23 mouse cellular contexts compared by ENCODE assay signal in the genomic region with DNA sequence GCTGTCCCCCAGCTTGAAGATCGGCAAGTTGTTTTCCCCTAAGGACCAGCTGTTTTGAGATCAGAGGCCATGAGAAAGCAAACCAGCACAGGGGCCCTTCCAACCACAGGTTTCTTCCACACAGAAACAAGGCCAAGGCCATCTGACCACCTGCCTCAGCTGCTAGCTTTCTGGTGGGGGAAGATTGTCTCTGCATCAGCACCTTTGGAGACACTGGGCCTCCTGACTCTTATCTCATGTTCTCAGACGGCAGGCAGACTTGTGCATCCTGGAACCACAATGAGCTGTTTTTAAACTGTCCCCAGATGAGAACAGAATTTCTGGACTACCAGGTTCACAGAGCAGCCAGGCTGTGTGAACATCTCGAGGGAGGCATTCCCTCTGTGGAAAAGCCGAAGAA. TPM values are rescaled to one million over a fixed set of nuclear protein-coding genes. Genes with fewer than 3 reads are reported as not detected.
DNase-seq lines count a peak whose midpoint lies in the region; ATAC-seq and TF ChIP-seq lines count a peak whose summit lies in the region.
"Had no signal": no experiment of that assay in that cellular context is flagged by ENCODE, and none has a peak within 500 bp of the region (broad histone marks: within the 10 kb centered on the region; RNA-seq: fewer than 3 reads in every experiment).

No protein-coding gene starts in this region.

- TF ChIP-seq EP300 in MEL (IDR thresholded peaks at IDR 0.05; ENCODE audit: low read depth in 1 of 2, low read length in 2 of 2): peak in 1 of 2 experiments; percentile 52; a peak in 2 of 4 replicates
- peak; percentile 70; the same call in 1 of the 2 replicates for TF ChIP-seq EP300 in liver, postnatal 0 days (IDR thresholded peaks at IDR 0.05; ENCODE audit: low read depth)

- no peak overlapping the region for H3K4me3 ChIP-seq in MEL (ENCODE audit: control insufficient read depth in 1 of 2, insufficient read depth in 1 of 2, low read depth in 2 of 2, low read length in 2 of 2)
- H3K4me3 ChIP-seq in liver, embryonic 11.5 days (ENCODE audit: low read depth, low read length): no peak overlapping the region
- no peak overlapping the region for H3K4me3 ChIP-seq in liver, postnatal 0 days (ENCODE audit: low read depth, low read length)
- no peak overlapping the region for H3K4me3 ChIP-seq in embryonic facial prominence, embryonic 10.5 days
- H3K4me3 ChIP-seq: embryonic facial prominence, embryonic 12.5 days; forebrain, embryonic 13.5 days; gastrocnemius, adult 2 months; hindbrain, embryonic 12.5 days; midbrain, embryonic 13.5 days had no signal

- no peak overlapping the region for H3K9ac ChIP-seq in MEL (ENCODE audit: control insufficient read depth, low read depth, low read length, poor library complexity, severe bottlenecking)
- H3K9ac ChIP-seq in liver, embryonic 11.5 days (ENCODE audit: low read depth, low read length): no peak overlapping the region
- H3K9ac ChIP-seq in liver, postnatal 0 days (replicated peaks): no peak overlapping the region
- H3K9ac ChIP-seq: embryonic facial prominence, embryonic 12.5 days; forebrain, embryonic 13.5 days; hindbrain, embryonic 12.5 days had no signal

- no peak overlapping the region for H3K27ac ChIP-seq in MEL (ENCODE audit: control insufficient read depth, low read depth, low read length)
- H3K27ac ChIP-seq in liver, embryonic 11.5 days (ENCODE audit: low read depth, low read length): no peak overlapping the region
- H3K27ac ChIP-seq in liver, postnatal 0 days (ENCODE audit: low read depth): no peak overlapping the region
- no peak overlapping the region for H3K27ac ChIP-seq in embryonic facial prominence, embryonic 10.5 days (replicated peaks)
- H3K27ac ChIP-seq: embryonic facial prominence, embryonic 12.5 days; forebrain, embryonic 13.5 days; gastrocnemius, adult 2 months; hindbrain, embryonic 12.5 days; midbrain, embryonic 13.5 days had no signal

- no peak overlapping the region for H3K4me2 ChIP-seq in liver, embryonic 11.5 days
- H3K4me2 ChIP-seq in liver, postnatal 0 days (ENCODE audit: low read depth, low read length): no peak overlapping the region
- H3K4me2 ChIP-seq: embryonic facial prominence, embryonic 12.5 days; forebrain, embryonic 13.5 days; hindbrain, embryonic 12.5 days; midbrain, embryonic 13.5 days had no signal

- no peaks in the 10 kb centered on the region for H3K9me3 ChIP-seq in MEL (replicated peaks; ENCODE audit: insufficient read depth, low read length)
- H3K9me3 ChIP-seq in liver, embryonic 11.5 days (ENCODE audit: control insufficient read depth, low read length): no peaks in the 10 kb centered on the region
- H3K9me3 ChIP-seq in liver, postnatal 0 days (ENCODE audit: low read length): no peaks in the 10 kb centered on the region
- H3K9me3 ChIP-seq in embryonic facial prominence, embryonic 10.5 days: no peaks in the 10 kb centered on the region
- H3K9me3 ChIP-seq: embryonic facial prominence, embryonic 12.5 days; forebrain, embryonic 13.5 days; hindbrain, embryonic 12.5 days; midbrain, embryonic 13.5 days had no signal

- intact Hi-C loops in heart, postnatal 25 days (cut with DNase I): loop anchor here (5.0 kb wide), 1 partner anchor 42 kb away; no protein-coding TSS in a partner anchor

- ATAC-seq in liver, embryonic 11.5 days (replicated peaks; ENCODE audit: low FRiP score): peak; percentile 84
- ATAC-seq in liver, postnatal 0 days: peak; percentile 67
- ATAC-seq: activated CD4-positive, CD25-positive, alpha-beta regulatory T cell, adult 4 months; CD4-positive, CD25-positive, alpha-beta regulatory T cell, adult 4 months; forebrain, embryonic 13.5 days; midbrain, embryonic 13.5 days had no signal

- no peaks in the 10 kb centered on the region for H3K27me3 ChIP-seq in MEL (ENCODE audit: control insufficient read depth in 1 of 2, insufficient read depth in 2 of 2, low read length in 2 of 2)
- H3K27me3 ChIP-seq in liver, embryonic 11.5 days (replicated peaks; ENCODE audit: control insufficient read depth, insufficient read depth, low read length): no peaks in the 10 kb centered on the region
- no peaks in the 10 kb centered on the region for H3K27me3 ChIP-seq in liver, postnatal 0 days (ENCODE audit: insufficient read depth, low read length)
- 0 out of 2 replicates have a peak, but pooled peaks cover 15% of the 10 kb centered on the region for H3K27me3 ChIP-seq in embryonic facial prominence, embryonic 10.5 days (replicated peaks; ENCODE audit: low read depth, poor library complexity, severe bottlenecking)
- H3K27me3 ChIP-seq: embryonic facial prominence, embryonic 12.5 days; hindbrain, embryonic 12.5 days had no signal

- WGBS in liver, embryonic 11.5 days: 44% methylated on average over 4 of the region's 4 CpGs
- 36% methylated on average over 4 of the region's 4 CpGs for WGBS in liver, postnatal 0 days (ENCODE audit: insufficient replicate concordance)
- 78% methylated on average over 4 of the region's 4 CpGs for WGBS in embryonic facial prominence, embryonic 10.5 days

- TF ChIP-seq RAD21 in MEL (IDR thresholded peaks at IDR 0.05; ENCODE audit: low read depth, low read length): no peak

- H3K79me2 ChIP-seq in MEL (ENCODE audit: control insufficient read depth, insufficient read depth, low read length, poor library complexity): no peaks in the 10 kb centered on the region

- TF ChIP-seq POLR2A in MEL (IDR thresholded peaks at IDR 0.05; ENCODE audit: control insufficient read depth in 1 of 2, insufficient read depth in 1 of 2, low read depth in 1 of 2, low read length in 2 of 2, poor library complexity in 1 of 2): no peak

- peak; percentile 60 for DNase-seq in heart, adult 11 months
- no peak for DNase-seq in heart, postnatal 25 days (ENCODE audit: low spot score)
- DNase-seq in MEL (ENCODE audit: low read depth, low spot score): peak; percentile 23
- DNase-seq in liver, embryonic 11.5 days (ENCODE audit: low spot score): no peak
- DNase-seq in liver, postnatal 0 days: no peak
- DNase-seq in embryonic facial prominence, embryonic 10.5 days (ENCODE audit: low spot score): no peak
- DNase-seq in layer of hippocampus, adult 18-20 months (ENCODE audit: low spot score in 2 of 2): no peak
- DNase-seq in urinary bladder, postnatal 14 days (ENCODE audit: low spot score): no peak
- DNase-seq: adrenal gland, postnatal 14 days; cerebellum, adult 11-12 months; gastrocnemius, adult 2 months; kidney, adult 18-20 months; lung, adult 18-20 months; lung, postnatal 10 days; right cerebral cortex, postnatal 14 days had no signal

- H3K36me3 ChIP-seq in MEL (ENCODE audit: control insufficient read depth in 1 of 2, insufficient read depth in 2 of 2, low read length in 2 of 2): no peaks in the 10 kb centered on the region
- no peaks in the 10 kb centered on the region for H3K36me3 ChIP-seq in liver, embryonic 11.5 days (ENCODE audit: control insufficient read depth, insufficient read depth, low read length)
- no peaks in the 10 kb centered on the region for H3K36me3 ChIP-seq in liver, postnatal 0 days (replicated peaks; ENCODE audit: insufficient read depth, low read length)
- no peaks in the 10 kb centered on the region for H3K36me3 ChIP-seq in embryonic facial prominence, embryonic 10.5 days (replicated peaks)
- H3K36me3 ChIP-seq: embryonic facial prominence, embryonic 12.5 days; hindbrain, embryonic 12.5 days; midbrain, embryonic 13.5 days had no signal

- no peak for TF ChIP-seq CTCF in MEL (IDR thresholded peaks at IDR 0.05 in 2 of 3, conservative IDR thresholded peaks at IDR 0.05 in 1 of 3; ENCODE audit: control insufficient read depth in 1 of 3, insufficient read depth in 1 of 3, low read depth in 2 of 3, low read length in 3 of 3, poor library complexity in 1 of 3, severe bottlenecking in 1 of 3)
- no peak for TF ChIP-seq CTCF in liver, postnatal 0 days (IDR thresholded peaks at IDR 0.05; ENCODE audit: low read depth)

- H3K4me1 ChIP-seq in MEL (ENCODE audit: control insufficient read depth in 1 of 2, insufficient read depth in 2 of 2, low read length in 2 of 2): no peaks in the 10 kb centered on the region
- H3K4me1 ChIP-seq in liver, embryonic 11.5 days (replicated peaks; ENCODE audit: control insufficient read depth, insufficient read depth, low read length): no peaks in the 10 kb centered on the region; the same call in 1 of the 2 replicates
- H3K4me1 ChIP-seq in liver, postnatal 0 days (ENCODE audit: insufficient read depth): no peaks in the 10 kb centered on the region
- H3K4me1 ChIP-seq in embryonic facial prominence, embryonic 10.5 days: peaks cover 5% of the 10 kb centered on the region; the same call in 1 of the 2 replicates
- H3K4me1 ChIP-seq: embryonic facial prominence, embryonic 12.5 days; forebrain, embryonic 13.5 days had no signal

TF ChIP-seq in MEL, 35 proteins besides CTCF, POLR2A, EP300 and RAD21 (continues in another document):
- TF ChIP-seq TBP (IDR thresholded peaks at IDR 0.05; ENCODE audit: low read depth, low read length): no peak
- no peak for TF ChIP-seq RCOR1 (IDR thresholded peaks at IDR 0.05; ENCODE audit: low read depth, low read length)
- no peak for TF ChIP-seq UBTF (IDR thresholded peaks at IDR 0.05; ENCODE audit: borderline replicate concordance, insufficient read depth, low read depth, low read length)
- TF ChIP-seq GATA1 (IDR thresholded peaks at IDR 0.05; ENCODE audit: low read depth, low read length): peak; percentile 13; the same call in 1 of the 2 replicates
- no peak for TF ChIP-seq ZNF384 (IDR thresholded peaks at IDR 0.05; ENCODE audit: low read depth, low read length)
- no peak for TF ChIP-seq MYC (IDR thresholded peaks at IDR 0.05; ENCODE audit: low read depth, low read length)
- peak; percentile 47; the same call in 1 of the 2 replicates for TF ChIP-seq TCF12 (IDR thresholded peaks at IDR 0.05; ENCODE audit: low read depth, low read length)
- TF ChIP-seq MEF2A (IDR thresholded peaks at IDR 0.05; ENCODE audit: extremely low read depth, insufficient replicate concordance, low read depth, low read length, poor library complexity, severe bottlenecking): no peak
- no peak for TF ChIP-seq MXI1 (IDR thresholded peaks at IDR 0.05; ENCODE audit: low read depth, low read length)
- TF ChIP-seq HCFC1 (IDR thresholded peaks at IDR 0.05; ENCODE audit: low read depth, low read length): no peak
- TF ChIP-seq ETS1 (IDR thresholded peaks at IDR 0.05; ENCODE audit: low read depth, low read length): 0 out of 2 replicates have a peak, but pooled peaks have one; percentile 9
- no peak for TF ChIP-seq JUND (IDR thresholded peaks at IDR 0.05; ENCODE audit: low read depth, low read length)

RNA-seq across cellular contexts. Expression of a gene that starts 21.5 kb away (rescaled TPM):
- under 1 TPM in 1 of 2 experiments, not detected in 1; 0.16 TPM for total RNA-seq in heart, postnatal 25 days (2021)
- total RNA-seq in MEL (2012; rRNA removed): 0.04 TPM in 1 of 2 replicates, not detected in the other
- polyA plus RNA-seq in MEL (2012; ENCODE audit: insufficient read depth in 1 of 2, insufficient read length in 2 of 2, low read depth in 1 of 2, low replicate concordance in 2 of 2, missing spikeins in 1 of 2): under 1 TPM in 1 of 2 experiments, not detected in 1; 0.03 TPM
- polyA plus RNA-seq in liver, embryonic 11.5 days (2014; fragmentation: Nextera tagmentation; extraction: Ambion mirVana): not detected in 2 replicates
- not detected in 2 replicates for polyA plus RNA-seq in liver, postnatal 0 days (2015; fragmentation: Nextera tagmentation; extraction: Ambion mirVana)
- 0.20 and 0.51 TPM in 2 replicates for polyA plus RNA-seq in embryonic facial prominence, embryonic 10.5 days (2016; fragmentation: Nextera tagmentation; extraction: Ambion mirVana)
- total RNA-seq in layer of hippocampus, adult 18-20 months (2021): 1 to 10 TPM; 2.7 to 3.7 TPM
- polyA plus RNA-seq: activated CD4-positive, CD25-positive, alpha-beta regulatory T cell, adult 4 months; CD4-positive, CD25-positive, alpha-beta regulatory T cell, adult 4 months; heart, postnatal 0 days; large intestine, adult 2 months had no signal

Comparison
In these comparisons a context has a peak if more than half of its experiments do, and no peak if none do; other contexts are left out.
1. DNase-seq: peak in heart, adult 11 months (single experiment) and MEL (single experiment); none in heart, postnatal 25 days (single experiment), liver, embryonic 11.5 days (single experiment), liver, postnatal 0 days (single experiment), embryonic facial prominence, embryonic 10.5 days (single experiment), layer of hippocampus, adult 18-20 months (0 of 2) and urinary bladder, postnatal 14 days (single experiment).